Mouse (Mus musculus) heart, adult 11 months (tissue): ENCODE measurements around the gene Acap1.

ENCODE experiments used
- DNase-seq: peaks from one replicate; pipeline ENCODE4 v3.0.0; 2022

Acap1 gene

DNA sequence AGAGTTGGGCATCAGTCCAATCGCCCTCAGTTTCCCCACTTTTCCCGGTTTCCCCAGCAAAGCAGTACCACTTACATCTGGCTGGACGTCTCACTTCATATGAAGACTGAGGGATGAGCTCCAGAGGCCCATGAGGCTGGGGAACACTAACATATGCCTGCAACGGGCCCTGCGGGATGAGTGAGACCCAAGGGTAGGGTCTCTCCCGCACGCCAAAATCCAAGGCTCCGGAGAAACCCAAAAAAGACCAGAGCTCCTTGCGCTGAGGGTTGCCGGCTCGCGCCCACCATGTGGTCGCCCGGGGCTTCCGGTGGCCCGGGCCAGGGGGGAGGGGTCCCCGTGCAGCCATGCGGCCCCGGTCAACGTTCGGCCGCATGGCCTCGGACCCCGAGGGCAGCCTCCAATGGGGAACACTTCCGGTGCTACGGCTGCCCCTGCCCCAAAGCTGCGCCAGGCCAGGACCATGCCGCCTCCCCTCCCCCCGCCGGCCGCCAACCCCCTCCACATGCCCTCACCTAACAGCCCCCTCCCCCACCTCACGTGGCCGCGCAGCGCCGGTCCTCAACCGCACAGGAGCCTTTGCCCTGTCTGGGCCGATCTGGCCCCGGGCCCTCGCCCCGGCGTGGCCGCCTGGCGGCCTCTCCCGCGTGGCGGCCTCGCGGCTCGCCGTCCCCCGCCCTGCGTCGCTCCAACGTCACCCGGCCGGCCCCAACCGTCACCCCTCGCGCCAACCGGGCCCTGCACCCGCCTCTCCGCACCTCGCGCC, 25.1 kb upstream of the Acap1 start:
- DNase-seq = peak; percentile 98

DNA sequence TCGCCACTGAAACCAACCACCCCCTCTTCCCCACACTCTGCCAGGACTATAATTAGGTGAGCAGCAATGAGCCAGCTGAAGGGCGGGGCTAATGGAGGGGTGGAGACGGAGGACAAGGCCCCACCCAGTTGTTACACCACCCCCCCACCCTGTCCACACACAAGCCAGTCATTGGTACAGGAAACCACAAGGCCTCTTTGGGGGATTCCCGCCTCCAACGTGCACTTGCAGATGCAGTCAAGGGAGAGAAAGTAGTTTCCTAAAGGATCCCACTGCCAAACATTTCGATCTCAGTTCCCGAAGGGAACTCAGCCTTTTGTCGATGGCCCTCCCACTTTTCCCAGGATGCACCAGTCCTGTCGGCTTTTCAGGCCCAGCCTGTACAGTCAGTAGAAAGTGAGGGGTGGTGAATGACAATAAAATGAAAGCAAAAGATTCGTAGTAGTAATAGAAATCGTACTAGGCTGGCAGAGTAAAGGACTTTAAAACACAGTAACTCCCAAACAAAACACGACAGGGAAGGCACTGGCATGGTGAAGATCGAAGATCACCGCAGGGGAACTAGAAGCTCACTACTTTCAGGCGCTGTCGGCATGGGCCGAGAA, 24.4 kb upstream of the Acap1 start:
- peak; percentile 99 for DNase-seq

DNA sequence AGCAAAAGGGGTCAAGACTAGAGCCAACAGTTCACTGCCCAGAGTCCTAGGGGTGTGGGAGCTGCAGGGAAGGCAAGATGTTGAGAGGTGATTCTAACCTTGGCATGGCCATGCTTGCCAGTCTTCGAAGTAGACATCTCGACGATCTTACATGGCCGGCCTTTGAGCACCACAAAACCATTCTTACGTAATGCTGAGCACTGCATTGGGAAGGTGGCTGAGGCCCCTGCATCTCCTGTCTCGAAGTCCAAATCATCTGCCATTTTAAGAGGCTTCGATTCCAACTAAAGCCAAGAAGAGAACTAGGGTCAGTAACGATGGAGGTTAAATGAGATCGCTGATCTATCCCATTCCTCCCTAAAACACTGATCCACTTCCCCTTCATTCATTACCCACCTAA, 23.7 kb upstream of the Acap1 start:
- DNase-seq = peak; percentile 90

DNA sequence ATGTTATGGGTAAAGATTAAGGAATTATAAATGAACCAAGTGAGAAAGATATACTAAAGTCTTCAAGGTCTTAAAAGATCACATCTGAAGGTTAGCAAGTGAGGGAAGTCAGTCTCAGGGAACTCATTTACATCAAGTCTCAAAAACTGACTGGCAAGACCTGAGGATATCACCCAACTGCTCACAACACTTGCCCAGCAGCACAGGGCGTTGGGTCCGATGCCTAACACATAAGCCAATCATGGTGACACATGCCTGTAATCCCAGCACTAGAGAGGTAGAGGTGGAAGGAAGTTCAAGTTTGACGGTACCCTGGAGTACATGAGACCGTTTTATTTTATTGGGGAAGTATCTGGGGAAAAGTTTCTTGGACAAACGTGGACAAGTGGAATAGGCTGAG, 22.8 kb upstream of the Acap1 start:
- no peak for DNase-seq

DNA sequence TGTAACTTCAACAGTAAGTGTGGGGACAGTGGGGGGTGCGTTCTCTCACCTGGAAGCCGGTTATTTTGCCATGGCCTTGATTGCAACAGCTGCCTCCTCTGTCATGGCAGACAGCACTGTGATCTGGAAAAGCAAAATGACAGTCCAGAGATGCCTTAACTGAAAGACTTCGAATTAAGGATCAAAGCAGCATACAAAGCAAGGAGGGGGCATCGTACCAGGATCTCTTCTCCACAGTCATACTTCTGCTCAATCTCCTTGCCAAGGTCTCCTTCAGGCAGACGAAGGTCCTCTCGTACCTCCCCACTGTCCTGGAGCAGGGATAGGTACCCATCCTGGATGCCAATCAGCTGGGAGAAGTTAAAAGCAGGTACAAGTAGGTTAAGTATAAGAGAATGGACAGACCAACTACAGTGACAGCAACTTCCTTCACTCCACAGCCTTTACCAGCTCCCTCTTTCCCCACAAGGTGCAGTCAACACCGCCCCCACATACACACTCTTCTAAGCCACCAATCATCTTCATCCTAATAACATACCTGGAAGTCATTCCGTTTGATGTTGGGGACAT, 22.1 kb upstream of the Acap1 start:
- peak; percentile 76 for DNase-seq

DNA sequence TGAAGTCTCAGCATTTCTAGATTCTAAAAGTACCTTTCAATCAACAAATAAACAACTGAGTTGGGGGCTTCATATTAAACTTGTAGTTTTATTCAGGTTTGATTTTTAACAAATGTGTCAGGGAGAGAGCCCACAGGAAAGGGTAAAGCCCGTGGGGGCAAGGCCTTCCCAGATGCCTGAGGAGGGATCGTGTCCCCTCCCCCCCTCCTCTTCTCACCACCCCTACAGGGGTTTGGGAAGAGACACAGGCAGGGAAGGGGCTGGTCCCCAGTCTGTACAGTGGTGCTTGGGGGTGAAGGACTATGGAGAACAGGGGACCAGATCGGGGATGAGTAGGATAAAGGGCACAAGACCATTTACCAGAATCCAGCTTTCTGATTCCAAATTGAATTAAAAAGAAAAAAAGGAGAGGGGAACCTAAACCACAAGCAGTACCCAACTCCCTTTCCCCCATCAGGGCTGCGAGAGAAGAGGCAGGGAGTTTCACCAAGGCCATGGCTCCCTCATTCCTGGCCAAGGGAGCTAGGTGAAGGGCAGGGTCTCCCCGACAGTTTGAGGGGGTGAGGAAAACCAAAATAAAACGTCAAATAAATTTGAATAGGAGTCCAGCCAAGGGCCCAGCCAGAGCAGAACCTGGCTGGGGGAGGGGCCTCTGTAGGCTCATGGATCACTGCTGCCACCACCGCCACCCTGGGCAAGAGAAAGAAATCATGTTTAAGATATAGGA, 21.5 kb upstream of the Acap1 start:
- peak; percentile 91 for DNase-seq

DNA sequence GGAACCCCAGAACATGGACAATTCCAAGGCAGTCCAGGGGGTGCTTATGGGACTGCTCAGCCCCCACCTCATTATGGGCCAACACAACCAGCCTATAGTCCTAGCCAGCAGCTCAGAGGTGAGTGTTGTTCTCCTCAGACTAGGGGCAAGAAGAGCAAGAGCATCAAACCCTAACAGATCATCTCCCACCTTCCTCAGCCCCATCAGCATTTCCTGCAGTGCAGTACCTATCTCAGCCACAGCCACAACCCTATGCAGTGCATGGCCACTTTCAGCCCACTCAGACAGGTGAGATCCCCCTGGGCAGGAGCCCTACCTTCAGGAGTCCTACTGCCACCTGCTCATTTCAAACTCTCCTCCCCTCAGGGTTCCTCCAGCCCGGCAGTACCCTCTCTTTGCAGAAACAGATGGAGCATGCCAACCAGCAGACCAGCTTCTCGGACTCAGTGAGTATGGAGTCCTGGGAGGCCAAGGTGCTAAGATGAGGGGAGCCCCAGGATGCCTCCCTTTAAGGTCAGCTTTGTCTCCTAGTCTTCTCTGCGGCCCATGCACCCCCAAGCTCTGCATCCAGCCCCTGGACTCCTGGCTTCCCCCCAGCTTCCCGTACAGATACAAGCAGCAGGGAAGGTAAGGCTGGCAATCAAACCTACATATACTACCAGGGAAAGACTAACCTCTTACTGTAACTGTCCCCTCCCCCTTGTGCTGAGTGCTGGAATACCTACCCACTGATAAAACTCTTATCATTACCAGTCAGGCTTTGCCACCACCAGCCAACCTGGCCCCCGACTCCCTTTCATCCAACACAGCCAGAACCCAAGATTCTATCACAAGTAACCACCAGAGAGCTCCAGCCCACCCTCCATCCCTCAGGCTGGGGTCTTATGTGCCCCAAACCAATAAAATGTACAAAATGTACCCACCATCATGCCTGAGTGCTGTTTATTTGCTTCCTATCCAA, 20.6 kb upstream of the Acap1 start:
- peak; percentile 90 for DNase-seq

DNA sequence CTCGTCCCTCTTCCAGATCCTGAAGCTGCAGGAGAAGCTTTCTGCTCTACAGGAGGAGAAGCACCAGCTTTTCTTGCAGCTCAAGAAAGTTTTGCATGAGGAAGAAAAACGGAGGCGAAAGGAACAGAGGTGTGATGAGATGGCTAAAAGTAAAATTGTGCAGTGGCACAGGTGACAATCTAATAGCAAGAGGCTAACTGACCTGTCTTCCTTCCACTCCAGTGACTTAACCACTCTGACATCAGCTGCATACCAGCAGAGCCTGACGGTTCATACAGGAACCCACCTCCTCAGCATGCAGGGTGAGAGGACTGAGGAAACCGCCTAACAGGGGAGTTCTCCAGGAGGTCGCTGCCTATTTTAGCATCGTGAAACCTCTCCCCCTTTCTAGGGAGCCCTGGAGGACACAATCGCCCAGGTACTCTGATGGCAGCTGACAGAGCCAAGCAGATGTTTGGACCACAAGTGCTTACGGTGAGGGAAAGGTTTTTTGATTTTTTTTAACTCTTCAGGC, 19.6 kb upstream of the Acap1 start:
- no peak for DNase-seq

DNA sequence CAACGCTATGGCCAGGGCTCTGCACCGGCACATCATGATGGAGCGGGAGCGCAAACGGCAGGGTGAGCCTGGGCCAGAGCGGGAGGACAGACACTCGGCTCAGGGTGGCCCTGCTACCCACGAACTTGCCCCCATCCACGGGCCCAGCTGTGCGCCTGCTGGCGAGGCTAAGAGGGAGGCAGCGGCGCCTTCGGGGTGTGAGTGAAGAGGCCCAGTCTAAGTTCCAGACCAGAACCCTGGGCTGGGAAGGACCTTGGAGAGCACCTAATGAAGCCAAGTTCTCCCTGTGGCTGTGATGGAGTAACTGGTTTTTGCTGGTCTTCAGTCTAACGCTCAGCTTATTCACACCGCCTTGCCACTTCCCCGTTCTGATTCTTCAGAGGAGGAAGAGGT, 19.0 kb upstream of the Acap1 start:
- DNase-seq = no peak

DNA sequence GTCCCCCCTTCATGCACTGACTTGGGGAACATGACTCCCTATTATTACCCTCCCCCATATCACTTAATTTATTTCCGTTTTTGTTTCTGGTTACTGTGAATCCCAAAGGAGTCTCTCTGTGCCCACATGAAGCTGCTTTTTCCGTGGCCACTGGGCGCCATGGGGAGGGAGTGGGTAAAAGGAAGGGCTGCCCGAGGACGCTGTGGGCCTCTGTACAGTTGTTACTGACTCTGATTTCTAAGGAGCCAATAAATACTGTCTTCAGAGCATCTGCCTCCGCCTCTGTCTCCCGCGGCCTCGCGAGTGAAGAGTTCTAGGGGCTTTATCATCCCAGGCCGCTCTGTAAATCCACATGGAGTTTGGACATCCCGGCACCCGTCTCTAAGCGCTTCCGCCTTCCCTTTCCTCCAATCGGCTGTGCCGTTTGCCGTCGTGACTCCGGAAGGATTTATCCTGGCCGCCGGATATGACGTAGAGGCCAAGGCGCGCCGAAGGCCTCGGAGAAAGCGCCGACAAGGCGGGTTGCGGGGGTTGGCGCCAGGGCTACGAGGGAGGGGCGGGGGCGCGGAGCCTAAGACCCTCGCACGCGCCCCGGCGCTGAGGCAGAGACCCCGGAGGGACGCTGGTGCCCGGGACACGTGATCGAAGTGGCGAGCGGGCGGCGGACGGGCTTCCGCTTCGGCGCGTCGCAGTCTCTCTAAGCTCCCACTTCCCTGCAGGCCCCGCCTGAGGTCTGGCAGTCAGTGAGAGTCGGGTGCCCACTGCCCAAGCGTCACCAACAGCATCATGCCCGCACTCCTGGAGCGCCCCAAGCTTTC, 18.4 kb upstream of the Acap1 start, which contains the start of gene Gps2:
Gene Gps2, plus strand, starts transcription at position 335 of the 818 bp plus-strand sequence.
- peak; percentile 99 for DNase-seq

DNA sequence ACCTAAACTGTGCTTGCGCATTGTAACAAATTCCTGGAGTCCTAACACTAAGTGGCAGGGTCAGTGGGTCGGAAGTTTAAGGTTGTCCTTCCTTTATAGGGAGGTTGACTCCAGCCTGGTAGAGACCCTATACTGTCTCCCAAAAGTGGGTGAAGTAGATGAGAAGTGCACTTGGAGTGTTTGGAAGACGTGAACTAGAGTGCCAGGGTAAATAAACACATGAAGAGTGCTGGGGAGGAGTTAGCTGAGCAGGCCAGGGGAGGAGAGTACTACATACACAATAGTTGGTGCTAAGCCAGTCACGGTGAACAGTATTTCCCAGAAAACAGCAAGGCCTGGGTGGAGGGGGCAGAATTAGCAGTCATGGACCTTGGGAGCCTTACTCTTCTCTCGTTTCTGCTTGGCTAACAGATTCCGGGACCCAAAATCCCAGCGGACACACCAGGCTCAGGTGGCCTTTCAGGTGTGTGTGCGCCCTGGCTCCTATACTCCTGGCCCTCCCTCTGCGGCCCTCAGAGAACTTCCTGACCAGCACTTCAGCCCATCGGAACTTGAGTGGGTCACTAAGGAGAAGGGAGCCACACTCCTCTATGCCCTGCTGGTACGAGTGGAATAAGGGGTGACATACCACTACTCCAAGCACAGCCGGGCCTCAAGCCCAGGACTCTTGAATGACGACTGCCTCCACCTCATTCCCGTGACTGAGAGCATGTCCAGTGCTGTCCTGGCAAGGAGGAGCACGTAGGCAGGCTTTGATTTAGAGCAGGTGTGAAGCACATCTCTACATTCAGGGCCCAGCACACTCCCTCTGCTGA, 17.6 kb upstream of the Acap1 start:
- peak; percentile 93 for DNase-seq

DNA sequence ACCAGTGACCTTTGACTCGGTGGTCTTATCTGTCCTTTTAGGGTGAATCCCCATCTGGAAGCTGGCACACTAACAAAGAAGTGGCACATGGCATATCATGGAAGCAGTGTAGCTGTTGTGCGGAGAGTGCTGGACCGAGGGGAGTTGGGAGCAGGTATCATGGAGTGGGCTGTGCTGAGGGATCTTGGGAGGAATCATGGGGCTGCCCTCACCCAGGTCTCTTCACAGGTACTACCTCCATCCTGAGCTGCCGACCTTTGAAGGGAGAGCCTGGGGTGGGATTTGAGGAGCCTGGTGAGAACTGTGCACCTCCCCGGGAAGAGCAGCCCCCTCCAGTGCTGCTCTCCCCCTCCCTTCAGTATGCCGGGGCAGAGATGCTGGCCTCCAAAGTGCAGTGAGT, 16.4 kb upstream of the Acap1 start:
- DNase-seq = peak; percentile 90

DNA sequence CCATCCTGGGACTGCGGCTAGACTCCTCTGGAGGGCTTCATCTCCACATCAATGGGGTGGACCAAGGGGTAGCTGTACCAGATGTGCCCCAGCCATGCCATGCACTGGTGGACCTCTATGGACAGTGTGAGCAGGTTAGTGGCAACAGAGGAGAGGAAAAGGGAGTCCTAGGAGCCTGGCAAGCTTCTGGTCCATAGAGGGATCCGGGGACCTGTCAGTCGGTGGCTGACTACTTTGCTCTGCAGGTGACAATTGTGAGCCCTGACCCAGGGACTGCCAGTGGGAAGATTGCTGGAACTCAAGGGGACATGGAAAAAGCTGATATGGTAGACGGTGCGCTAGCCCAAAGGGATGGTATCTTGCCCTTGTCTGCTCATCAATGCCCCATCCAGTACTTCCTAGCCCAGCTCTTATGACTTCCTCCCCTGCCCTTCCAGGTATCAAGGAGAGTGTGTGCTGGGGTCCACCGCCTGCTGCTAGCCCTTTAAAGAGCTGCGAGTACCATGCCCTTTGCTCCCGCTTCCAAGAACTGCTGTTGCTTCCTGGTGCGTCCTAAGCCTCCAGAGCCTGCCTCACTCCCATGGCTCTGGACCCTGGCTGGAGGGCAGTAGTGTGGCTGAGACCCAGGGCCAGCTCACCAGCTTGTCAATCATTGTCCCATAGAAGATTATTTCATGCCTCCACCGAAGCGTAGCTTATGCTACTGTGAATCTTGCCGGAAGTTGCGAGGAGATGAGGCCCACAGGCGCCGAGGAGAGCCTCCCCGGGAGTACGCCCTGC, 15.6 kb upstream of the Acap1 start:
- DNase-seq = peak; percentile 87

DNA sequence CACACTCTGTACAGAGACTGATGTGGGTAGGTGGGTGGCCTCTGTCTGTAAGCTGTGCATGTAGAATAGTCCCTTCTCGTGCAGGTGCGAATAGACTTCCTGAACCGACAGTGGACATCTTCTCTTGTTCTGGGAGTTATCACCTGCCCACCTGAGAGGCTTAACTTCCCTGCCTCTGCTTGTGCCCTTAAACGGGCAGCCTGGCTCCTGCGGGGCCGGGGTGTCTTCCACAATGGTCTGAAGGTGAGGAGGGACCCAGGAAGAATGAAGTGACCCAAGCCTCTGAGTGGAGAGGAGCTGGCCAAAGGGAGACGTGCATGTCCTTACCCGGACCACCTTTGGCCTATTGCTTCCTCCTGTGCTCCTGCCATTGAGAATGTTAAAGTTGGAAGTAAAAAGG, 14.8 kb upstream of the Acap1 start:
- DNase-seq = peak; percentile 89

DNA sequence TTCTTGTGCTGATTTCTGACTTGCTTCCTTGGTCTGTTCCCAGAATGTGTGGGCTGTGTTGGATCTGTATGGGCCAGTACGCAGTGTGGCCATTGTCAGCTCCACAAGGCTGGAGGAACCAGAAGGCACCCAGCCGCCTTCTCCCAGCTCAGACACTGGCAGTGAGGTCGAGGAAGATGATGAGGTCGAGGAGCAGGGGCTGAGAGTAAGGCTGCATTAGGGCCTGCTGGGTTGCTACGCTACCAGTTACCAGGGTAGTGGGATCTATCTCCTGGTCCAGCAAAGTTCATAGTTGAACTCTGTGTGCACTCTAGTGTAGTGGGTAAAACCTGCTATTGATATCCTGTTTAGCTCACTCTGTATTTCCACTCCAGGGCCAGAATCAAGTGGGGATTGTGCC, 13.8 kb upstream of the Acap1 start:
- peak; percentile 87 for DNase-seq

DNA sequence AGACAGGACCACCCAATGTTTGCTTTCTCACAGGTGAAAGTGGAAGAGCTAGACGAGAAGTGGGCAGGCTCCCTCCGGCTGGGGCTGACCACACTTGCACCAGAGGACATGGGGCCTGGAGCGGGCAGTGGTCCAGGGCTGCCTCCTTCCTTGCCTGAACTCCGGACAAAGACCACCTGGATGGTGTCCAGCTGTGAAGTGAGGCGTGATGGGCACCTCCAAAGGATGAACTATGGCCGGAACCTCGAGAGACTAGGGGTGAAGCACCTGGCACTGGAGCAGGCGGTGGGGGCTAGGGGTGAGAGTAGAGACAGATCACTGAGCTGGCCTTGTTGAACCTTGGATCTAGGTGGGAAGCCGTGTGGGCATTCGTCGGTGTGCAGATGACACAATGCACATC, 13.3 kb upstream of the Acap1 start:
- peak; percentile 87 for DNase-seq

DNA sequence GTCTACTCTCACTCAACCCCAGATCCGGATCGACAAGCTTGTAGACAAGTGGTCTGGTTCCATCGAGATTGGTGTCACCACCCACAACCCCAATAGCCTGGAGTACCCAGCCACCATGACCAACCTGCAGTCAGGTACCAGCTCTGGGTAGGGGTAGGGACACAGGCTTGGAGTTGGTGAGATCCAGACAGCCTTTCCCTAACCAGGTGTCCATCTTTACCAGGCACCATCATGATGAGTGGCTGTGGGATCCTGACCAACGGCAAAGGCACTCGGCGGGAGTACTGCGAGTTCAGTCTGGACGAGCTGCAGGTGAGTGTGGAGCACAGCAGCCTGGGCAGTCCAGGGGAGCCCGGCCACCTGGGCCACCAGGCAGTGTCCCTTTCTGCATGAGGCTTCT, 9.0 kb upstream of the Acap1 start:
- peak; percentile 91 for DNase-seq

DNA sequence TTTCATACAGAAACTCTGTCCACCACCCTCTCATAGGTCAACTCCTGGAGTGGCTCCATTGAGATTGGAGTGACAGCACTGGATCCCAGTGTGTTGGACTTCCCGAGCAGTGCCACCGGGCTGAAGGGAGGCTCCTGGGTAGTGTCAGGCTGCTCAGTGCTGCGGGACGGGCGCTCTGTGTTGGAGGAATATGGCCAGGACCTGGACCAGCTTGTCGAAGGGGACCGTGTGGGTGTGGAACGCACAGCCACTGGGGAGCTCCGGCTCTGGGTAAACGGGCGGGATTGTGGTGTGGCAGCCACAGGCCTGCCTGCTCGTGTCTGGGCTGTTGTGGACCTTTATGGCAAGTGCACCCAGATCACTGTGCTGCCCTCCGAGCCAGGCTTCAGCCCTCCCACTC, 7.6 kb upstream of the Acap1 start:
- DNase-seq = peak; percentile 94

DNA sequence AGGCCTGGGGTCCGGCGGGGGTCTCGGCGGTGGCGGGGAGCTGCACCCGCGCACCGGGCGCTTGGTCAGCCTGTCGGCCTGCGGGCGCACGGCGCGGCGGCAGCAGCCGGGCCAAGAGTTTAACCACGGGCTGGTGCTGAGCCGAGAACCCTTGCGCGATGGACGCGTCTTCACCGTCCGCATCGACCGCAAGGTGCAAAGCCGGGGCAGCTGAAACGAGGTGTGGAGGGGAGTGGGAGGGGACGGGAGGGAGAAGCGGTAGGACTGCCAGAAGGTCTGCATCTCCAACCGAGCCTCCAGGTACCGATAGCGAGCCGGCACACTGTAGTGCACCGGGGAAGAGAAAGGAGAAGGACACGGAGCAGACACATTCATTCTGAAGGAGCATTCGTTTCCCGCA, 6.7 kb upstream of the Acap1 start:
- DNase-seq = no peak

DNA sequence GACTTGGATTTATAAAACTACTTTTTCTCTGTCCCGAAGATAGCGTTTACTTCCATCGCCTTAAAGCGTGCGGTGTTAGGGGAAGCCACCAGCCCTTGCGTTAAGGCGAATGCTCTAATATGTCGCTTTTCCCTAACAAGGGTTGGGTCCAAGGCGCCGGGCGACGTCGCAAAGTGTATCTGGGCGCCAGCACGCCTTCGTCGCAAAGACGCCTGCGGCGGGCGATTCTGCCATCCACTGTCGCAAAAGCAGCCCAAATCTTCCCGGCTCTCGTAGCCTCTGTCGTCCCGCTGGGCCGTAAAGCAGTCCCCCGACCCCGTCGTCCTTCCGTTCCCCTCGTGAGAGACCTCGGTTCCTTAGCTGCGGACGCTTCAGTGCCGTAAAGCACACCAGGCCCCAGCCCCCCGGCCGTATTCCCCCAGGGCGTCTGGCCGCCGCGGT, 6.1 kb upstream of the Acap1 start:
- peak; percentile 100 for DNase-seq
